Mouse (Mus musculus) adrenal gland, adult (tissue): Measurements from ENCODE around the gene Gm45233.

ENCODE experiments used
- DNase-seq, 2 experiments: peaks; one replicate each; pipeline ENCODE4 v3.0.0; 2022 to 2023; ENCODE audit warnings: low spot score in 1 of 2; ENCODE audit not compliant: inconsistent age in 2 of 2

Gm45233 gene

GRCm38 (mm10) chr7:43447801-43448200 is 3.9 kb downstream of the Gm45233 start:
- no peak for DNase-seq

DNA sequence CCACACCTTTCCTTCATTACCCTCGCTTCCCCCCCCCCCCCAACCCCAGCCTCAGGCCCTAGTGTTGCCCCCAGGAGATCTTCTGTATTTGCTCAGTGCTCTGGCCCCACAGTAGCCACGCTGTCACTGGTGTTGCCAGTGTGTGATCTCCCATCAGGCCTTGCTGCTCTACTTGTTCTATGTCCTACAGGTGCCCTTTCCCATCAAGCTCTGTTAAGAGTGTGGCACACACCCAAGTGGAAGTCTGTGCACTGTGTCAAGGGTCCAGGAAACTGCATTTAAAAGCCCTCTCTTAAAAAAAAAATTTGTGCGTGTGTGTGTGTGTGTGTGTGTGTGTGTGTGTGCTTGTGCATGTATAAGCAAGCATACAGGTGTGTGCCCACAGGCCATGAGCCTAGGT is 4.3 kb downstream of the Gm45233 start:
- no peak for DNase-seq

- no peak for DNase-seq
Measured at GRCm38 (mm10) chr7:43449811-43450210, 5.9 kb downstream of the Gm45233 start.

DNA sequence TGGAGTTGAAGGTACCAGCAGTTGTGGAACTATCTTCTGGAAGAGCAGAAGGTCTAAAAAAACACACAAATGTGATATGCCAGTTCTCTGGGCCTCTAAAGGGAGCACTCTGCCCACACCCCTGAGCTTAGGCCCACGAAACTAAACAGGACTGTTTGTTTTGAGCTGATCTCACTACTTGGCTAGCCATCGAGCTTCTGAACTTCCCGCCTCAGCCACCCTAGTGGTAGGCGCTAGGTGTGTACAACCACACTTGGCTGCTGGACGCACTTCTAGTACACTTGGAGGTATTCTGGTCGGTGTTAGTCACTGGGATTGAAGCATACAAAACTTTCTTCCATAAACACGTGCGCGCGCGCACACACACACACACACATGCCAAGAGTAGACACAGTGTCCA is 7.8 kb downstream of the Gm45233 start:
- no peak for DNase-seq

- peak; percentile 51 to 70 for DNase-seq
Measured at GRCm38 (mm10) chr7:43452609-43453008, 8.7 kb downstream of the Gm45233 start.

GRCm38 (mm10) chr7:43453599-43454355 is 9.8 kb downstream of the Gm45233 start:
- peak in 1 of 2 experiments; percentile 53 for DNase-seq

DNA sequence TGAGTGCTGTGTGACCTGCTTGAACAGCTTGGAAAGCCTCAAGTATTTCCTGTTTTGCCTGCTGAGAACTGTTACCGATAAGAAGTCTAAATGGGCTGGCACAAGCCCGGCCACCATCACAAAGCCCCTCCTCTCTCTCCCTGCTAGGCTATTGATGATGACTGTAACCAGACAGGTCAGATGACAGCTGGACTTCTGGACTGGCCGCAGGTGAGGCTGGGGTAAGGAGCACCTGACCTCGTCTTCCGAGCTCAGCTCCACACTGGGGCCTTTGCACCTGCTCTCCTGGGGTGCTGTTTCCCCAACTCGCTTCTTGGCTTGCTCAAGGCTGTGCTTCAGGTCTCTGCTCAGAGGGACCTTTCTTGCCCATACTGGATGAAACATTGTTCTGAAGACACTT is 10.4 kb downstream of the Gm45233 start:
- no peak for DNase-seq

DNA sequence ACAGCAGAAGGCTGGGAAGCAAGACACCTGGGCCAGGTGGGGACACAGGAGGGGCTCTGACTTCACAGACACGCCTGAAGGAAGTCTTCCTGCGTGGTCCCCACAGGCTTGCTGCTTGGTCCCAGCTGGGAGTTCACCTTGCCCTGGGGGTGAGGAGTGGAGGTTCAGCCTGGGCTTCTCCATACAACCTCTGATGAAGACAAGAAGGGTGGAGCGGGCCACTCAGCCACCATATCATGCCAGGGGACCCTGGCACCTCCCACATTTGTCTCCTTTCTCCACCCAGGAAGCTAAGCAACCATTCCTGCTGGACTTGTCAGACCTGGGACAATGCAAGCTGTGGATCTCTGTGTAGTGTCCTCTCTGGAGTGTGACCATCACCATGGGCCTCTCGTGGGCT is 18.9 kb downstream of the Gm45233 start, which contains the start of gene Vsig10l:
Gene Vsig10l, plus strand, starts transcription at position 301 of the 400 bp plus-strand sequence.
- DNase-seq: no peak

DNA sequence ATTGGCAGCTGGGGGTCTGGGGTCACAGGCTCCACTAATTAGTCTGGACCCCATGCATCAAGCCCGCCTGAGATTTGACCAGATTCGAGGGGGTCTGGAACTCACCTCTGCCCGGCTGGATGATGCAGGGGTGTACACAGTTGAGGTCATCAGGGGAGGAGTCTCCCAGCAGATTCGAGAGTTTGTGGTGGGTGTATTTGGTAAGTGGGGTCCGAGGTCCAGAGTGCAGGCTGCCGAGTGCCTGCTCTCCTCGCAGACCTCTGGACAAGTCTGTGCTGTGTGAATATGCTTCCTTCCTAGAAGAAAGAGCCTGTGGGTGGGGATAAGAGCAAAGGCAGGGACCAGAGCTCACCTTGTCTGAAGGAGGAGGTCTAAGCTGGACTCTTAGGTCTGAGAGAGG is 20.0 kb downstream of the Gm45233 start:
- no peak for DNase-seq

DNA sequence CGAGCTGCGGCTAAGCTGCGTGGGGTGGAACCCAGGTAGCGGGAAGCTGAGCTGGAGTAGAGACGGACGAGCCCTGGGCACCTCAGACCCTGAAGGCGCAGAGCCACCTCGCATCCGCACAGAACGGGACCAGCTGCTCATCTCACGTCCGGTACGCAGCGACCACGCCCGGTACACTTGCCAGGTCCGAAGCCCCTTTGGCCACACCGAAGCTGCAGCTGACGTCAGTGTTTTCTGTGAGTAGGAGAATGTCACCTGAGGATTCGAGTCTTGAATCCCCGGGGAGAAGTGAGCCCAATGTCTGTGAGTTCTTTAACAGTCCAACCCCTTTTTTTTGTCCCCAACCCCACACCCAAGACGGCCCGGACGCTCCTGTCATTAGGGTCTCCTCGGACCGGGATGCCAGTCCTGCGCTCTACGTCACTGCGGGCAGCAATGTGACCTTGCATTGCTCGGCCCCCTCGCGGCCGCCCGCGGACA is 21.0 kb downstream of the Gm45233 start:
- DNase-seq: peak in 1 of 2 experiments; percentile 50

DNA sequence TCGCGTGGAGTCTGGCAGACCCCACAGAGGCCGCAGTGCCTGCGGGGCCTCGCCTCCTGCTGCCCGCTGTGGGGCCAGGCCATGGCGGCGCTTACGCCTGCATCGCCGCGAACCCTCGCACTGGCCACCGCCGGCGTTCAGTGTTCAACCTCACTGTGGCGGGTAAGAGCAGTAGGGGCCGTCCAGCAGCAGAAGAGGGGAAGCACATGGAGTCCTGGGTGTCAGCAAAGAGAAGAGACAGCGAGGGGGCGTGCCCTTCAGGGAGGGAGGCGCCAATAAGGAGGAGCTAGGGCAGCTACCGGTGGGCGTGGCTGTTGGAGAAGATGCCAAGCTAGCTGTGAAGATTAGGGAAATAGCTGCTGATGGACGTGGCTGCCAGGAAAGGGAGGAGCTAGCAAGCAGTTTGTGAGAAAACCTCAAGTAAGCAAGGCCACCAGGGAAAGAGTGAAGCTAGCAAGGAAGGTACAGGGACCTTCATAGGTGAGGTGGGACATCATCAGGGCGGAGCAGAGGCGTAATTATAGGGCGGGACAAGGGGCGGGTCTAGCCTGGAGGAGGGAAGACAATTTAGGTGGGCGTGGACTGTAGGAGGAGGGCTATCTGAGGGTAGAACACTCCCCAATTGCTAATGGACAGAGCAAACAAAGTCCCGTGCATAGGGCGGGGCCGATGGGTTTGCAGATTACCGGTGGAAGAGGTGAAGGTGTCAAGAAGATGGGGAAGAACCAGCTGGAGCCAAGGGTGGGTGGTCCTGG is 21.6 kb downstream of the Gm45233 start:
- peak; percentile 91 to 96 for DNase-seq

DNA sequence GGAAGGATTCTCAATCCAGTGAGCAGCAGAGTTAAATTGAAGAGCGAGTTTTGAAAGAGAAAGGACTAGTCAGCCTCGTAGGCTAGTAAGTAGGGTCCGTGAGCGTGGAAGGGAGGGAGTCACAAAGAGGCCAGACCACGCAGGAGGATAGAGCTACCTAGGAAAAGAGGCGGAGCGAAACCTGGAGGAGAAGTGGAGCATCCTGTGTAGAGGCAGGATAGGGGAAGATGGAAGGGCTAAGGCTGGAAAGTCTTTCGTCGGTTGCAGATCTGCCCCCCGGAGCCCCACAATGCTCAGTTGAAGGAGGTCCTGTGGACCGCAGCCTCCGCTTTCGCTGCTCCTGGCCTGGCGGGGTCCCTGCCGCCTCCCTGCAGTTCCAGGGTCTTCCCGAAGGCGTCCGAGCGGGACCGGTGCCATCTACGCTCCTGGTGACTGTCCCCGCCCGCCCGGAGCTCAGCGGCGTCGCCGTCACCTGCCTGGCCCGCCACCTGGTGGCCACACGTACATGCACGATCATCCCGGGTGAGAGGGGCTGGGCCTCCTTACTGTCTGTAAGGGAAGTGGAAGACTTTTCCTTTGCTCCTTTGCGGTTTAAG is 22.3 kb downstream of the Gm45233 start:
- peak; percentile 84 to 93 for DNase-seq

DNA sequence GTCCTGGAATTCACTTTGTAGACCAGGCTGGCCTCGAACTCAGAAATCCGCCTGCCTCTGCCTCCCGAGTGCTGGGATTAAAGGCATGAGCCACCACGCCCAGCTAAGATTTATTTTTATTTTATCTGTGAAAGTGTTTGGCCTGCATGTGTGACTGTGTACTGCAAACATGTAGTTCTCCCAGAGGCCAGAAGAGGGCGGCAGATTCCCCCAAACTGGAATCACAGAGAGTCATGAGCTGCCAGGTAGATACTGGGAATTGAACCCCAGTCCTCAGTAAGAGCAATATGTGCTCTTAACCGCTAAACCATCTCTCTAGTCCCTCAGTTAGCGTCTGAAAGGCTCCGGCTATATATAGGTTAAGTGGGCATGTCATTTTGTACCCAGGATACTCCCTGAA is 26.4 kb downstream of the Gm45233 start:
- DNase-seq: peak in 1 of 2 experiments; percentile 68

DNA sequence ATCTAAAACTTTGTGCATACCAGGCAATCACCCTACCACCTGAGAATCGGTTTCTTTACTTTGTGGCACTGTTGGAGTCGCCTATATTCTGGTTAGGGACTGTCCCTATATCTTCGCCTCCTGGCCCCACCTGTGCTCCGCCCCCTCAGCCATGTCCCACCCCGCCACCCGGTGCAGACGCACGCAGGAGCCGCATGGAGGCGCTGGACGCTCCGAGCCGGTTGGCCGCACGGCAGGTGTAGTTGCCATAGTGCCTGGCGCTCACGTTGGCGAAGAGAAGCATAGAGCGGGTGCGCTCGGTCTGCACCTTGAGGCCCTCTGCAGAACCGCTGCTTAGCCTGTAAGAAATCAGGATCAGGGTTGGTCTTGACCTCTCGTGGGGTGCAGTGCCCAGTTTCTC is 31.8 kb downstream of the Gm45233 start:
- no peak for DNase-seq

DNA sequence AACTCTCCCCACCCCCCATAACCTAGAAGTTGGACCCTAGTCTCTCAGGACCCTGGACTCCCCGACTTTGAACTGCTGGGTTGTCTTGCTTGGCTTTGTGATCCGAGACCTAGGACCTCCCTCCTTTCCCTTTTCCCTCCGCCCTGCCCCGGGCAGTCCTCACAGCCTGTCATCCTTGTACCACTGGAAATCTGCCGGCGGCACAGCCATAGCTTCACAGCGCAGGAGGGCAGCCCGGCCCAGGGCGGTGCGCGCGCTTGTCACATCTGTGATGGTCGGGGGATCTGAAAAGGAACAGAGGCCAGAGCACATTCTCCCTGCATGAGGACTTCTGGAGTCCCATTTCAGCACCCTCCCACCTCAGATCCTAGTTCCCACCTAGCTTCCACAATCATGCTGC is 32.4 kb downstream of the Gm45233 start:
- DNase-seq: no peak

DNA sequence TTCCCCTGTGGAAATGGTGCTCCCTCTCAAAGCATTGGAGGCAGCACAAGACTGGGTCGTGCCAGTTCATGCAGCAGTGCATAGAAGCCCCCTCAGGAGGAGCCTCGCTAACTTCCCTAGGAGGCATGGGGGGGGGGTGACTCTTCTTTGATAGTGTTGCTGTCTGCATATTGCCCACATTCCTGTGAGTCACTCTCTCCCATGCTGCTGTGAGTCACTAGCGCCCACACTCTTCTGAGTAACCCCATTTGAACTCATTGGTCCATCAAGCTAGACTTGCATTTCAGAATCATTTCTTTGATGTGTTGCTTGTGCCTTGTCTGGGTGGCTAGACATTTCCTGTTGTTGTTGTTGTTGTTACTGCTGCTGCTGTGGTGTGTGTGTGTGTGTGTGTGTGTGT is 37.3 kb downstream of the Gm45233 start:
- DNase-seq: peak in 1 of 2 experiments; percentile 66

DNA sequence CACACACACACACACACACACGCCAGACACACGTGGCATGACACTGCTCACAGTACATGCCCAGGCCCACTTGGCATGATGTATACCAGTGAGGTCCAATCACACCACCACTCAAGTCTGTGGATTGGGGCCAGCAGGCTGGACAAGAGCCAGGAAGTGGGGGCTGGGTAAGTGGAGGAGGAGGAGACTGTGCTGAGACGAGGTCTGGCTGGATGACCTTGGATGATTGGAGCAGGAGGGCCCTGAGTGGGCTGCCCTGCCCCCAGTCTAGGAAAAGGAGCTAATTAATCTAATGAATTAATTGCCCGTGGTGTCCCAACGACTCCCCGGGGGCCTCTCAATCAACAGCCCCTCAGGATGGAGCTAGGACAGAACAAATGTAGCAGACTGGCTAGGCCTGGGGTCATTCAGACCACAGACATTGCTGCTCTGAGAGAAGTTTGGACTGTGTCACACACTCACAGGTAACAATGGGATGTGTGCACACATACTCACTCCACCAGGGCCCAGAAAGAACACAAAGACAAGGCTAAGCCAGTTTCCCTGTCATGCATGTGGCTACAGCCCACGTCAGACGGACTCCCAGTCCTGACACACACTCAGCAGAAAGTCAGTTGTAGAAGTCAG is 38.3 kb downstream of the Gm45233 start:
- peak in 1 of 2 experiments; percentile 56 for DNase-seq

DNA sequence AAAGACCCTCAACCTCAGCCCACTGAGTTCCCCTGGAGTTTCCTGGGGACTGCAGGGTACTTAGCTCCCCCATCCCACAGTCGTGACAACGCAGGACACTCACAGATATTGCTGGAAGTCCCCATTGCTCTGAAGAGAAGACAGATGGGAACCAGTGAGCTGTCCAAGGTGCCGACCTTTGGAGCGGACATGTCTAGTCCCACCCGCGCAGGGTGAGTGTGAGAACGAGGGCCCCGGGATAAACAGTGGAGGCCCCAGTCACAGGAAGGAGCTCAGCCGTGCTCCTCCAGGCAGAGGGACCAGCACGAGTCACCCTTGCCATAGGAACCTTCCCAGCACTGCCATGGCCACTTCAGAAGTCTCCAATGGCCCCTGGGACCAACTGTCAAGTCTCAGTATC is 39.3 kb downstream of the Gm45233 start:
- DNase-seq: peak in 1 of 2 experiments; percentile 42

DNA sequence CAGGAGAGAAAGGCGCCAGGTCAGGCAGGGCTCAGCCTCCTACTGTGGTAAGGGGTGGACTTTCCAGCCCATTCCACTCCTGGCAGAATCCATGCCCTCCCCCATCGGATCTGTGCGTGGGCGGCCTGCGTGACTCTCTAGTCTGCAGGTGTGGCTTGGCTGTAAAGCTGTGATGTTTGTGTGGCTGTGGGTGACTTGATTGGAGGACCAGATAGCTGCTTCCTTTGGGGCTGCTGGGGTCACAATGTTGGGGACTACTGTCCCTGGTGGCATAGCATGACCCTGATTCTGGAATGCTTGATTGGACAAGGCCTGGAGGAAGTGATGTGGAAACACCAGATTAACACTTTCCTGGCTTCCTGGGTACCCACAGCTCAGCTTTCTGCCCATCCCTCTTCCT is 44.7 kb downstream of the Gm45233 start:
- DNase-seq: no peak

GRCm38 (mm10) chr7:43489631-43490125 is 45.8 kb downstream of the Gm45233 start, which contains the start of gene Iglon5:
TSS of gene Iglon5 (minus strand) at chr7:43490075.
- DNase-seq: peak in 1 of 2 experiments; percentile 27

DNA sequence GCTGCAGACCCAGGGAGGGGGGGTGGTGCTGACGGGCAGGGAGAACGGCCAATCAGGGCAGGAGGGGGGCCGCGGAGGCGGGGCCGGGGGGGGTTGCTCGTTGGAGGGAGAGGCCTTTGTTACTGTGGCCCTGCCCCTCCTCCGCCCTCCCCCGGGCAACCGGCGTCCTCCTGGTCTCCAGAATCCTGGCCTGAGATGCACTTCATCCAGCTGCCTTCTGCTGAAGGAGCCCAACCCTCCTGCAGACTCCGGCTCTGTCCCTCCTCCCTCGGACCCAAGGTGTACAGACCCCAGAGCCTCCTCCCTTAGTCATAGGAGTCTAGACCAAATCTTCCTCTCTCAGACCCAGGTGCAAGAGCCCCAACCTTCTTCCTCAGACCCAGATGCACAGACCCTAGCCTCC is 46.3 kb downstream of the Gm45233 start:
- DNase-seq: peak; percentile 53 to 61
